Comparison of ENCODE assay signal across 8 mouse cellular contexts in genomic region chr16:96353996-96354395, GRCm38 (mm10).
DNase-seq lines count a peak whose midpoint lies in the region; ATAC-seq and TF ChIP-seq lines count a peak whose summit lies in the region.

No protein-coding gene starts in this region.

- H3K27me3 ChIP-seq in liver, postnatal 0 days (ENCODE audit: insufficient read depth, low read length) = no peaks in the 10 kb centered on the region
- H3K27me3 ChIP-seq in liver, embryonic 12.5 days (replicated peaks) = peaks cover 6% of the 10 kb centered on the region; the same call in 1 of the 2 replicates
- no peaks in the 10 kb centered on the region for H3K27me3 ChIP-seq in embryonic facial prominence, embryonic 13.5 days
- no peaks in the 10 kb centered on the region for H3K27me3 ChIP-seq in kidney, embryonic 16.5 days (ENCODE audit: insufficient read depth, low read length)
- no peaks in the 10 kb centered on the region for H3K27me3 ChIP-seq in neural tube, embryonic 13.5 days

- no peak for DNase-seq in liver, postnatal 0 days
- no peak for DNase-seq in gastrocnemius, postnatal 4 days (ENCODE audit: low spot score in 2 of 2)
- no peak for DNase-seq in spleen, postnatal 14 days (ENCODE audit: low spot score in 2 of 2)
- no peak for DNase-seq in urinary bladder, postnatal 36 days (ENCODE audit: low spot score in 2 of 2)

- H3K9me3 ChIP-seq in liver, postnatal 0 days (ENCODE audit: low read length) = no peaks in the 10 kb centered on the region
- H3K9me3 ChIP-seq in liver, embryonic 12.5 days (replicated peaks) = no peaks in the 10 kb centered on the region
- no peaks in the 10 kb centered on the region for H3K9me3 ChIP-seq in embryonic facial prominence, embryonic 13.5 days
- H3K9me3 ChIP-seq in kidney, embryonic 16.5 days (ENCODE audit: low read length) = no peaks in the 10 kb centered on the region
- no peaks in the 10 kb centered on the region for H3K9me3 ChIP-seq in neural tube, embryonic 13.5 days

- no peaks in the 10 kb centered on the region for H3K36me3 ChIP-seq in liver, postnatal 0 days (replicated peaks; ENCODE audit: insufficient read depth, low read length)
- H3K36me3 ChIP-seq in liver, embryonic 12.5 days = no peaks in the 10 kb centered on the region
- H3K36me3 ChIP-seq in embryonic facial prominence, embryonic 13.5 days = no peaks in the 10 kb centered on the region
- H3K36me3 ChIP-seq in kidney, embryonic 16.5 days (ENCODE audit: insufficient read depth, low read length) = no peaks in the 10 kb centered on the region
- H3K36me3 ChIP-seq in neural tube, embryonic 13.5 days = no peaks in the 10 kb centered on the region

- no peaks in the 10 kb centered on the region for H3K4me1 ChIP-seq in liver, postnatal 0 days (ENCODE audit: insufficient read depth)
- H3K4me1 ChIP-seq in liver, embryonic 12.5 days = no peaks in the 10 kb centered on the region
- no peaks in the 10 kb centered on the region for H3K4me1 ChIP-seq in embryonic facial prominence, embryonic 13.5 days
- no peaks in the 10 kb centered on the region for H3K4me1 ChIP-seq in kidney, embryonic 16.5 days (ENCODE audit: insufficient read depth, low read length)
- H3K4me1 ChIP-seq in neural tube, embryonic 13.5 days (replicated peaks) = peaks cover 8% of the 10 kb centered on the region

- no peak overlapping the region for H3K27ac ChIP-seq in liver, postnatal 0 days (ENCODE audit: low read depth)
- no peak overlapping the region for H3K27ac ChIP-seq in liver, embryonic 12.5 days
- peak overlapping the region; percentile 7; the same call in 1 of the 2 replicates for H3K27ac ChIP-seq in embryonic facial prominence, embryonic 13.5 days
- no peak overlapping the region for H3K27ac ChIP-seq in kidney, embryonic 16.5 days (ENCODE audit: low read length)
- H3K27ac ChIP-seq in neural tube, embryonic 13.5 days (replicated peaks) = 0 out of 2 replicates have a peak overlapping the region, but pooled peaks have one; percentile 18

- H3K9ac ChIP-seq in liver, postnatal 0 days (replicated peaks) = no peak overlapping the region
- no peak overlapping the region for H3K9ac ChIP-seq in liver, embryonic 12.5 days
- no peak overlapping the region for H3K9ac ChIP-seq in embryonic facial prominence, embryonic 13.5 days
- H3K9ac ChIP-seq in kidney, embryonic 16.5 days (replicated peaks; ENCODE audit: low read length) = no peak overlapping the region
- 0 out of 2 replicates have a peak overlapping the region, but pooled peaks have one; percentile 44 for H3K9ac ChIP-seq in neural tube, embryonic 13.5 days

- WGBS in liver, postnatal 0 days (ENCODE audit: insufficient replicate concordance) = 41% methylated on average over 6 of the region's 6 CpGs
- 32% methylated on average over 6 of the region's 6 CpGs for WGBS in liver, embryonic 12.5 days (ENCODE audit: insufficient replicate concordance)
- 31% methylated on average over 6 of the region's 6 CpGs for WGBS in embryonic facial prominence, embryonic 13.5 days
- WGBS in kidney, embryonic 16.5 days = 32% methylated on average over 6 of the region's 6 CpGs
- WGBS in neural tube, embryonic 13.5 days = 31% methylated on average over 6 of the region's 6 CpGs

- H3K4me3 ChIP-seq in liver, postnatal 0 days (ENCODE audit: low read depth, low read length) = no peak overlapping the region
- no peak overlapping the region for H3K4me3 ChIP-seq in liver, embryonic 12.5 days
- peak overlapping the region; percentile 5; the same call in 1 of the 2 replicates for H3K4me3 ChIP-seq in embryonic facial prominence, embryonic 13.5 days
- H3K4me3 ChIP-seq in kidney, embryonic 16.5 days (ENCODE audit: low read length) = no peak overlapping the region
- H3K4me3 ChIP-seq in neural tube, embryonic 13.5 days = peak overlapping the region; percentile 9; the same call in 1 of the 2 replicates

- ATAC-seq in liver, postnatal 0 days = 0 out of 2 replicates have a peak, but pooled peaks have one; percentile 28
- ATAC-seq in liver, embryonic 12.5 days = no peak
- ATAC-seq in embryonic facial prominence, embryonic 13.5 days (ENCODE audit: insufficient number of reproducible peaks, insufficient read depth, low FRiP score, low TSS enrichment, low read depth) = peak; percentile 56; the same call in 1 of the 2 replicates
- ATAC-seq in kidney, embryonic 16.5 days (ENCODE audit: low FRiP score, low TSS enrichment) = peak; percentile 71
- peak; percentile 88 for ATAC-seq in neural tube, embryonic 13.5 days (ENCODE audit: low read depth)

- TF ChIP-seq EP300 in liver, postnatal 0 days (IDR thresholded peaks at IDR 0.05; ENCODE audit: low read depth) = no peak

- TF ChIP-seq CTCF in liver, postnatal 0 days (IDR thresholded peaks at IDR 0.05; ENCODE audit: low read depth) = no peak

- H3K4me2 ChIP-seq in liver, postnatal 0 days (ENCODE audit: low read depth, low read length) = no peak overlapping the region
- no peak overlapping the region for H3K4me2 ChIP-seq in liver, embryonic 12.5 days
- H3K4me2 ChIP-seq in embryonic facial prominence, embryonic 13.5 days = peak overlapping the region; percentile 32
- H3K4me2 ChIP-seq in kidney, embryonic 16.5 days (replicated peaks; ENCODE audit: low read depth, low read length) = 0 out of 2 replicates have a peak overlapping the region, but pooled peaks have one; percentile 15
- peak overlapping the region; percentile 42 for H3K4me2 ChIP-seq in neural tube, embryonic 13.5 days

Comparison
In these comparisons a context has a peak if more than half of its experiments do, and no peak if none do; other contexts are left out.
1. H3K27ac ChIP-seq: peak in embryonic facial prominence, embryonic 13.5 days (single experiment) and neural tube, embryonic 13.5 days (single experiment); none in liver, postnatal 0 days (single experiment), liver, embryonic 12.5 days (single experiment) and kidney, embryonic 16.5 days (single experiment).
2. H3K4me2 ChIP-seq: peak in embryonic facial prominence, embryonic 13.5 days (single experiment), kidney, embryonic 16.5 days (single experiment) and neural tube, embryonic 13.5 days (single experiment); none in liver, postnatal 0 days (single experiment) and liver, embryonic 12.5 days (single experiment).
3. H3K4me3 ChIP-seq: peak in embryonic facial prominence, embryonic 13.5 days (single experiment) and neural tube, embryonic 13.5 days (single experiment); none in liver, postnatal 0 days (single experiment), liver, embryonic 12.5 days (single experiment) and kidney, embryonic 16.5 days (single experiment).